ENCODE assay signal across 12 mouse cellular contexts in the genomic region with DNA sequence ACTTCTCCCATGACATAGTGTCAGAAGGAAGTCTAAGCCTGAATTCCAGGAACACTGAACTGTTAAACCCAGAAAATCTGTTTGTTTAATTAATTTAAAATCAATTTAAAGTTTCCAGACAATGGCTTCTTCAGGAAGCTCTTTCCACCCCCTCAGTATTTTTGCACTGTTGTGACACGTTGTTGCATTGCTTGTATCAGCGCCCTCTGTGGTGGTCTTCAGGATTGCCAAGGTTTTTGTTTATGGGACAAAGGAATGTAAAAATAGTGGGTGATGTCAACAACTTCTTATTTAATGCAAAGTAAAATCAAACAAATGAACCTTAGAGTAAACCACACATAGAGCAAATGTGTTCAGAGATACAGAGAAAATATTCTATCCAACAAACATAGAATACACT.
DNase-seq lines count a peak whose midpoint lies in the region.
"Had no signal": no experiment of that assay in that cellular context is flagged by ENCODE, and none has a peak within 500 bp of the region (broad histone marks: within the 10 kb centered on the region; RNA-seq: fewer than 3 reads in every experiment).

No protein-coding gene starts in this region.

- intact Hi-C loops in gastrocnemius, postnatal 14 days (cut with DNase I; ENCODE audit: low total_unique reads), result no loop called here

- DNase-seq in heart, postnatal 4 days, result peak; percentile 49
- no peak for DNase-seq in heart, adult 18-20 months
- DNase-seq in thymus, postnatal 0 days (ENCODE audit: low spot score), result peak; percentile 37
- no peak for DNase-seq in thymus, adult 18-20 months
- peak; percentile 35 for DNase-seq in ZHBTc4 (ENCODE audit: low read depth, low spot score)
- DNase-seq in adrenal gland, adult 2 months, result no peak
- DNase-seq in spleen, postnatal 10 days (ENCODE audit: low spot score in 2 of 2), result no peak
- DNase-seq in gastrocnemius, postnatal 14 days, result no peak
- DNase-seq: adrenal gland, postnatal 36 days; cerebellum, adult 18-20 months; kidney, adult 18-20 months; left cerebral cortex, postnatal 4 days had no signal

Comparison
In these comparisons a context has a peak if more than half of its experiments do, and no peak if none do; other contexts are left out.
1. DNase-seq: peak in heart, postnatal 4 days (single experiment), thymus, postnatal 0 days (single experiment) and ZHBTc4 (single experiment); none in heart, adult 18-20 months (0 of 2), thymus, adult 18-20 months (0 of 2), adrenal gland, adult 2 months (single experiment), spleen, postnatal 10 days (0 of 2) and gastrocnemius, postnatal 14 days (single experiment).